Mouse (Mus musculus): ENCODE data around the gene Macrod2. TPM values are rescaled to one million over a fixed set of nuclear protein-coding genes. Genes with fewer than 3 reads are reported as not detected.

Gene Macrod2
- polyA plus RNA-seq, 1 experiment from 2014 or later: 65.9 TPM

GRCm38 (mm10) chr2:141023916-141024315 lies 628.8 kb downstream of the Macrod2 start:
- Histone ChIP-seq H3K9ac (replicated peaks; ENCODE audit: low read depth, low read length) (no peak overlapping the region), H3K4me1 (ENCODE audit: control insufficient read depth, insufficient read depth, low read length) (no peaks in the 10 kb centered on the region), H3K4me3 (ENCODE audit: low read depth, low read length) (no peak overlapping the region), H3K4me2 (ENCODE audit: low read depth, low read length) (no peak overlapping the region), H3K36me3 (ENCODE audit: control insufficient read depth, insufficient read depth, low read length) (no peaks in the 10 kb centered on the region), H3K9me3 (ENCODE audit: control insufficient read depth, low read length) (no peaks in the 10 kb centered on the region), H3K27ac (ENCODE audit: low read depth, low read length) (no peak overlapping the region), H3K27me3 (ENCODE audit: control insufficient read depth, insufficient read depth, low read length) (no peaks in the 10 kb centered on the region)
- 57% methylated on average over 7 of the region's 7 CpGs for WGBS
- no peak for ATAC-seq (ENCODE audit: low read depth)

GRCm38 (mm10) chr2:141024316-141025043 lies 629.4 kb downstream of the Macrod2 start:
- 50% methylated on average over 6 of the region's 6 CpGs for WGBS
- no peak overlapping the region for H3K4me2 ChIP-seq (ENCODE audit: low read depth, low read length)
- H3K4me3 ChIP-seq (ENCODE audit: low read depth, low read length): no peak overlapping the region
- no peaks in the 10 kb centered on the region for H3K36me3 ChIP-seq (ENCODE audit: control insufficient read depth, insufficient read depth, low read length)
- H3K4me1 ChIP-seq (ENCODE audit: control insufficient read depth, insufficient read depth, low read length): no peaks in the 10 kb centered on the region
- H3K9ac ChIP-seq (replicated peaks; ENCODE audit: low read depth, low read length): no peak overlapping the region
- no peaks in the 10 kb centered on the region for H3K27me3 ChIP-seq (ENCODE audit: control insufficient read depth, insufficient read depth, low read length)
- no peaks in the 10 kb centered on the region for H3K9me3 ChIP-seq (ENCODE audit: control insufficient read depth, low read length)
- H3K27ac ChIP-seq (ENCODE audit: low read depth, low read length): no peak overlapping the region
- ATAC-seq (ENCODE audit: low read depth): no peak

GRCm38 (mm10) chr2:141056685-141057454 lies 661.8 kb downstream of the Macrod2 start:
- peak; percentile 65; the same call in 1 of the 2 replicates for ATAC-seq (ENCODE audit: low read depth)
- Histone ChIP-seq H3K27ac (ENCODE audit: low read depth, low read length) (no peak overlapping the region), H3K36me3 (ENCODE audit: control insufficient read depth, insufficient read depth, low read length) (no peaks in the 10 kb centered on the region), H3K27me3 (ENCODE audit: control insufficient read depth, insufficient read depth, low read length) (no peaks in the 10 kb centered on the region), H3K4me2 (ENCODE audit: low read depth, low read length) (no peak overlapping the region), H3K9me3 (ENCODE audit: control insufficient read depth, low read length) (no peaks in the 10 kb centered on the region), H3K4me1 (ENCODE audit: control insufficient read depth, insufficient read depth, low read length) (0 out of 2 replicates have a peak, but pooled peaks cover 5% of the 10 kb centered on the region), H3K4me3 (ENCODE audit: low read depth, low read length) (no peak overlapping the region), H3K9ac (replicated peaks; ENCODE audit: low read depth, low read length) (no peak overlapping the region)
- 16% methylated on average over 4 of the region's 4 CpGs for WGBS

- H3K9ac ChIP-seq (replicated peaks; ENCODE audit: low read depth, low read length): no peak overlapping the region
- ATAC-seq (ENCODE audit: low read depth): no peak
- no peaks in the 10 kb centered on the region for H3K27me3 ChIP-seq (ENCODE audit: control insufficient read depth, insufficient read depth, low read length)
- WGBS: 27% methylated on average over 4 of the region's 4 CpGs
- 0 out of 2 replicates have a peak, but pooled peaks cover 5% of the 10 kb centered on the region for H3K4me1 ChIP-seq (ENCODE audit: control insufficient read depth, insufficient read depth, low read length)
- H3K36me3 ChIP-seq (ENCODE audit: control insufficient read depth, insufficient read depth, low read length): no peaks in the 10 kb centered on the region
- H3K4me2 ChIP-seq (ENCODE audit: low read depth, low read length): no peak overlapping the region
- H3K27ac ChIP-seq (ENCODE audit: low read depth, low read length): no peak overlapping the region
- no peak overlapping the region for H3K4me3 ChIP-seq (ENCODE audit: low read depth, low read length)
- H3K9me3 ChIP-seq (ENCODE audit: control insufficient read depth, low read length): no peaks in the 10 kb centered on the region
Measured at GRCm38 (mm10) chr2:141057455-141057833, 662.3 kb downstream of the Macrod2 start.

GRCm38 (mm10) chr2:141073981-141074855 lies 679.1 kb downstream of the Macrod2 start:
- Histone ChIP-seq H3K36me3 (ENCODE audit: control insufficient read depth, insufficient read depth, low read length) (no peaks in the 10 kb centered on the region), H3K27ac (ENCODE audit: low read depth, low read length) (no peak overlapping the region), H3K4me1 (ENCODE audit: control insufficient read depth, insufficient read depth, low read length) (no peaks in the 10 kb centered on the region), H3K9ac (replicated peaks; ENCODE audit: low read depth, low read length) (no peak overlapping the region), H3K27me3 (ENCODE audit: control insufficient read depth, insufficient read depth, low read length) (no peaks in the 10 kb centered on the region), H3K4me3 (ENCODE audit: low read depth, low read length) (no peak overlapping the region), H3K9me3 (ENCODE audit: control insufficient read depth, low read length) (no peaks in the 10 kb centered on the region), H3K4me2 (ENCODE audit: low read depth, low read length) (no peak overlapping the region)
- WGBS: 40% methylated on average over 8 of the region's 8 CpGs
- no peak for ATAC-seq (ENCODE audit: low read depth)

GRCm38 (mm10) chr2:141078221-141078620 lies 683.1 kb downstream of the Macrod2 start:
- Histone ChIP-seq H3K27ac (ENCODE audit: low read depth, low read length) (no peak overlapping the region), H3K4me1 (ENCODE audit: control insufficient read depth, insufficient read depth, low read length) (no peaks in the 10 kb centered on the region), H3K9me3 (ENCODE audit: control insufficient read depth, low read length) (no peaks in the 10 kb centered on the region), H3K27me3 (ENCODE audit: control insufficient read depth, insufficient read depth, low read length) (no peaks in the 10 kb centered on the region), H3K9ac (replicated peaks; ENCODE audit: low read depth, low read length) (no peak overlapping the region), H3K4me3 (ENCODE audit: low read depth, low read length) (no peak overlapping the region), H3K4me2 (ENCODE audit: low read depth, low read length) (no peak overlapping the region), H3K36me3 (ENCODE audit: control insufficient read depth, insufficient read depth, low read length) (no peaks in the 10 kb centered on the region)
- no peak for ATAC-seq (ENCODE audit: low read depth)

GRCm38 (mm10) chr2:141091320-141091719 lies 696.2 kb downstream of the Macrod2 start:
- 90% methylated on average over 3 of the region's 3 CpGs for WGBS
- H3K27me3 ChIP-seq (ENCODE audit: control insufficient read depth, insufficient read depth, low read length): no peaks in the 10 kb centered on the region
- no peaks in the 10 kb centered on the region for H3K36me3 ChIP-seq (ENCODE audit: control insufficient read depth, insufficient read depth, low read length)
- ATAC-seq (ENCODE audit: low read depth): no peak
- H3K9me3 ChIP-seq (ENCODE audit: control insufficient read depth, low read length): no peaks in the 10 kb centered on the region
- no peak overlapping the region for H3K4me2 ChIP-seq (ENCODE audit: low read depth, low read length)
- no peak overlapping the region for H3K27ac ChIP-seq (ENCODE audit: low read depth, low read length)
- no peak overlapping the region for H3K9ac ChIP-seq (replicated peaks; ENCODE audit: low read depth, low read length)
- no peak overlapping the region for H3K4me3 ChIP-seq (ENCODE audit: low read depth, low read length)
- H3K4me1 ChIP-seq (ENCODE audit: control insufficient read depth, insufficient read depth, low read length): no peaks in the 10 kb centered on the region

- no peak overlapping the region for H3K4me3 ChIP-seq (ENCODE audit: low read depth, low read length)
- H3K9ac ChIP-seq (replicated peaks; ENCODE audit: low read depth, low read length): no peak overlapping the region
- no peak overlapping the region for H3K4me2 ChIP-seq (ENCODE audit: low read depth, low read length)
- H3K27ac ChIP-seq (ENCODE audit: low read depth, low read length): no peak overlapping the region
- no peaks in the 10 kb centered on the region for H3K4me1 ChIP-seq (ENCODE audit: control insufficient read depth, insufficient read depth, low read length)
- 74% methylated on average over 1 of the region's 1 CpGs for WGBS
- no peaks in the 10 kb centered on the region for H3K36me3 ChIP-seq (ENCODE audit: control insufficient read depth, insufficient read depth, low read length)
- no peak for ATAC-seq (ENCODE audit: low read depth)
- no peaks in the 10 kb centered on the region for H3K9me3 ChIP-seq (ENCODE audit: control insufficient read depth, low read length)
- H3K27me3 ChIP-seq (ENCODE audit: control insufficient read depth, insufficient read depth, low read length): no peaks in the 10 kb centered on the region
Measured at GRCm38 (mm10) chr2:141117579-141117978, 722.5 kb downstream of the Macrod2 start.
